12 mouse cellular contexts compared by ENCODE assay signal in the genomic region with DNA sequence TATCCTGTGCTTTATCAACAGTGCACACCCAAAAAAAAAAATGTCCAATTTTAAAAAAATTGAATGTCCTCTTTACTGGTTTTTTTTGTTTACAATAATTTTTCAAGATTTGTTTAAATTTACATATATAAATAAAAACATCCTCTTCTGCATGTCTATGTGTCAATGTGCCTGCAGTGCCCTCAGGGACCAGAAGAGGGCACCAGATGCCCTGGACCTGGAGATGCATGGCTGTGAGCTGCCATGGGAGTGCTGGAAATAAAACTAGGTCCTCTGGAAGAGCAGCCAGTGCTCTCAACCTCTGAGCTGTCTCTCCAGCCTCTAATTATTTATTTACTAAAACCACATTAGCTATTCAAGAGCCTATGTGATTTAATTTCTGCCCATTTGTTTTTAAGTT.
A peak's percentile ranks its signal among the peaks of the same experiment; 100 is the strongest.
DNase-seq lines count a peak whose midpoint lies in the region; ATAC-seq and TF ChIP-seq lines count a peak whose summit lies in the region.
"Had no signal": no experiment of that assay in that cellular context is flagged by ENCODE, and none has a peak within 500 bp of the region (broad histone marks: within the 10 kb centered on the region; RNA-seq: fewer than 3 reads in every experiment).

No protein-coding gene starts in this region.

- in situ Hi-C loops in ES-E14 (cut with MboI; ENCODE audit: low sequenced_read_pairs in 2 of 2, unreplicated experiment in 2 of 2): loop anchor here (25.0 kb wide), 1 partner anchor 197 kb away; the partner anchor contains the start of gene Lhfp (in 2 of the 2)

- DNase-seq in midbrain, postnatal 0 days (ENCODE audit: low spot score): no peak
- peak; percentile 28 for DNase-seq in ES-E14 (ENCODE audit: low read depth, low spot score)
- DNase-seq in naive thymus-derived CD4-positive, alpha-beta T cell, adult 2 months (ENCODE audit: low read depth): peak; percentile 4
- no peak for DNase-seq in gastrocnemius, adult 8-10 months (ENCODE audit: low spot score in 2 of 2)
- DNase-seq: adrenal gland, postnatal 25 days; lung, postnatal 10 days had no signal

- no peak overlapping the region for H3K4me2 ChIP-seq in intestine, postnatal 0 days (replicated peaks; ENCODE audit: low read depth)
- H3K4me2 ChIP-seq in intestine, embryonic 16.5 days (ENCODE audit: low read depth, low read length): no peak overlapping the region
- H3K4me2 ChIP-seq in midbrain, postnatal 0 days (ENCODE audit: low read depth, low read length, poor library complexity, severe bottlenecking): no peak overlapping the region
- H3K4me2 ChIP-seq in midbrain, embryonic 13.5 days (replicated peaks): no peak overlapping the region
- H3K4me2 ChIP-seq: heart, embryonic 11.5 days; hindbrain, embryonic 13.5 days had no signal

- H3K9ac ChIP-seq in intestine, postnatal 0 days (ENCODE audit: low read depth, low read length): no peak overlapping the region
- H3K9ac ChIP-seq in intestine, embryonic 16.5 days (ENCODE audit: low read depth, low read length): no peak overlapping the region
- H3K9ac ChIP-seq in midbrain, postnatal 0 days (replicated peaks; ENCODE audit: low read length, poor library complexity, severe bottlenecking): no peak overlapping the region
- H3K9ac ChIP-seq in midbrain, embryonic 13.5 days (replicated peaks): no peak overlapping the region
- no peak overlapping the region for H3K9ac ChIP-seq in ES-E14 (ENCODE audit: insufficient read depth, low read depth, low read length, poor library complexity, severe bottlenecking)
- H3K9ac ChIP-seq: hindbrain, embryonic 13.5 days had no signal

- no peaks in the 10 kb centered on the region for H3K36me3 ChIP-seq in intestine, postnatal 0 days (ENCODE audit: control insufficient read depth, insufficient read depth)
- H3K36me3 ChIP-seq in intestine, embryonic 16.5 days (ENCODE audit: control insufficient read depth, insufficient read depth, low read length): no peaks in the 10 kb centered on the region
- no peaks in the 10 kb centered on the region for H3K36me3 ChIP-seq in midbrain, postnatal 0 days (ENCODE audit: insufficient read depth, low read length)
- H3K36me3 ChIP-seq in midbrain, embryonic 13.5 days: no peaks in the 10 kb centered on the region
- no peaks in the 10 kb centered on the region for H3K36me3 ChIP-seq in ES-E14 (ENCODE audit: control insufficient read depth, insufficient read depth, low read length, poor library complexity, severe bottlenecking)
- H3K36me3 ChIP-seq: hindbrain, embryonic 13.5 days had no signal

- H3K4me3 ChIP-seq in intestine, postnatal 0 days (ENCODE audit: low read depth, low read length): no peak overlapping the region
- H3K4me3 ChIP-seq in intestine, embryonic 16.5 days (ENCODE audit: low read length): no peak overlapping the region
- no peak overlapping the region for H3K4me3 ChIP-seq in midbrain, postnatal 0 days (ENCODE audit: low read depth, low read length)
- no peak overlapping the region for H3K4me3 ChIP-seq in midbrain, embryonic 13.5 days (replicated peaks)
- no peak overlapping the region for H3K4me3 ChIP-seq in ES-E14 (ENCODE audit: insufficient read depth in 1 of 2, low read depth in 1 of 2, low read length in 2 of 2, poor library complexity in 1 of 2, severe bottlenecking in 1 of 2)
- H3K4me3 ChIP-seq: hindbrain, embryonic 13.5 days had no signal

- no peaks in the 10 kb centered on the region for H3K4me1 ChIP-seq in intestine, postnatal 0 days (replicated peaks; ENCODE audit: control insufficient read depth, insufficient read depth, low read length)
- H3K4me1 ChIP-seq in intestine, embryonic 16.5 days (ENCODE audit: control insufficient read depth, insufficient read depth, low read length): peaks cover 5% of the 10 kb centered on the region; the same call in 1 of the 2 replicates
- H3K4me1 ChIP-seq in midbrain, postnatal 0 days (ENCODE audit: insufficient read depth, low read length): no peaks in the 10 kb centered on the region
- H3K4me1 ChIP-seq in midbrain, embryonic 13.5 days (replicated peaks): peaks cover 5% of the 10 kb centered on the region; the same call in 1 of the 2 replicates
- H3K4me1 ChIP-seq in ES-E14 (ENCODE audit: control insufficient read depth in 2 of 2, insufficient read depth in 2 of 2, low read length in 2 of 2, poor library complexity in 1 of 2): peaks cover 2 to 4% of the 10 kb centered on the region in 2 experiments; a peak in 1 of 4 replicates
- H3K4me1 ChIP-seq: hindbrain, embryonic 13.5 days had no signal

- H3K27ac ChIP-seq in intestine, postnatal 0 days (ENCODE audit: low read depth, low read length): no peak overlapping the region
- H3K27ac ChIP-seq in intestine, embryonic 16.5 days (ENCODE audit: low read length): no peak overlapping the region
- H3K27ac ChIP-seq in midbrain, postnatal 0 days (ENCODE audit: low read depth, low read length): no peak overlapping the region
- H3K27ac ChIP-seq in midbrain, embryonic 13.5 days: no peak overlapping the region
- H3K27ac ChIP-seq in ES-E14 (ENCODE audit: insufficient read depth, low read depth, low read length, poor library complexity, severe bottlenecking): no peak overlapping the region
- H3K27ac ChIP-seq: hindbrain, embryonic 13.5 days had no signal

- TF ChIP-seq CTCF in intestine, postnatal 0 days (IDR thresholded peaks at IDR 0.05; ENCODE audit: low read depth): peak; percentile 50
- TF ChIP-seq CTCF in midbrain, postnatal 0 days (IDR thresholded peaks at IDR 0.05): peak; percentile 56

- no peaks in the 10 kb centered on the region for H3K27me3 ChIP-seq in intestine, postnatal 0 days (replicated peaks; ENCODE audit: control insufficient read depth, insufficient read depth, low read length)
- H3K27me3 ChIP-seq in intestine, embryonic 16.5 days (replicated peaks; ENCODE audit: control insufficient read depth, insufficient read depth, low read length): no peaks in the 10 kb centered on the region
- no peaks in the 10 kb centered on the region for H3K27me3 ChIP-seq in midbrain, postnatal 0 days (ENCODE audit: insufficient read depth, low read length)
- H3K27me3 ChIP-seq in midbrain, embryonic 13.5 days: no peaks in the 10 kb centered on the region
- H3K27me3 ChIP-seq: hindbrain, embryonic 13.5 days had no signal

- no peak for ATAC-seq in intestine, postnatal 0 days
- ATAC-seq in intestine, embryonic 16.5 days: no peak
- no peak for ATAC-seq in midbrain, postnatal 0 days (ENCODE audit: low FRiP score)
- no peak for ATAC-seq in midbrain, embryonic 13.5 days
- ATAC-seq in megakaryocyte, adult 5-6 weeks (ENCODE audit: poor library complexity, severe bottlenecking): no peak

- H3K9me3 ChIP-seq in intestine, postnatal 0 days (ENCODE audit: control insufficient read depth): no peaks in the 10 kb centered on the region
- no peaks in the 10 kb centered on the region for H3K9me3 ChIP-seq in intestine, embryonic 16.5 days (ENCODE audit: control insufficient read depth, low read length)
- no peaks in the 10 kb centered on the region for H3K9me3 ChIP-seq in midbrain, postnatal 0 days (ENCODE audit: low read length)
- no peaks in the 10 kb centered on the region for H3K9me3 ChIP-seq in midbrain, embryonic 13.5 days
- no peaks in the 10 kb centered on the region for H3K9me3 ChIP-seq in ES-E14 (ENCODE audit: control insufficient read depth, insufficient read depth, low read depth, low read length)
- H3K9me3 ChIP-seq: hindbrain, embryonic 13.5 days had no signal

TF ChIP-seq in ES-E14, 5 proteins besides CTCF, POLR2A, EP300 and RAD21:
- TF ChIP-seq MAFK (IDR thresholded peaks at IDR 0.05; ENCODE audit: insufficient read depth, low read depth, low read length) (no peak), CHD2 (IDR thresholded peaks at IDR 0.05; ENCODE audit: low read depth, low read length) (no peak), ZNF384 (IDR thresholded peaks at IDR 0.05; ENCODE audit: low read depth, low read length) (no peak), HCFC1 (IDR thresholded peaks at IDR 0.05; ENCODE audit: borderline replicate concordance, insufficient read depth, low read length) (no peak), ZC3H11A (IDR thresholded peaks at IDR 0.05; ENCODE audit: borderline replicate concordance, low read depth, low read length) (no peak)

Comparison
In these comparisons a context has a peak if more than half of its experiments do, and no peak if none do; other contexts are left out.
1. DNase-seq: peak in ES-E14 (single experiment) and naive thymus-derived CD4-positive, alpha-beta T cell, adult 2 months (single experiment); none in midbrain, postnatal 0 days (single experiment) and gastrocnemius, adult 8-10 months (0 of 2).